Comparison of ENCODE assay signal across 28 mouse cellular contexts in genomic region chr2:70012941-70013340, GRCm38 (mm10). TPM values are rescaled to one million over a fixed set of nuclear protein-coding genes. Genes with fewer than 3 reads are reported as not detected.
A peak's percentile ranks its signal among the peaks of the same experiment; 100 is the strongest.
DNase-seq lines count a peak whose midpoint lies in the region; ATAC-seq and TF ChIP-seq lines count a peak whose summit lies in the region.
"Had no signal": no experiment of that assay in that cellular context is flagged by ENCODE, and none has a peak within 500 bp of the region (broad histone marks: within the 10 kb centered on the region; RNA-seq: fewer than 3 reads in every experiment).

No protein-coding gene starts in this region.

- no peak overlapping the region; the same call in 1 of the 2 replicates for H3K4me2 ChIP-seq in lung, embryonic 15.5 days
- no peak overlapping the region for H3K4me2 ChIP-seq in forebrain, embryonic 12.5 days
- H3K4me2 ChIP-seq in midbrain, embryonic 11.5 days, result no peak overlapping the region
- H3K4me2 ChIP-seq: embryonic facial prominence, embryonic 13.5 days; forebrain, embryonic 13.5 days; heart, embryonic 13.5 days; hindbrain, embryonic 12.5 days; hindbrain, embryonic 15.5 days had no signal

- no peak for TF ChIP-seq POLR2A in lung, adult 2 months (IDR thresholded peaks at IDR 0.05; ENCODE audit: borderline replicate concordance, extremely low read depth, low read depth, low read length)

- H3K27me3 ChIP-seq in lung, embryonic 15.5 days, result no peaks in the 10 kb centered on the region
- H3K27me3 ChIP-seq in forebrain, embryonic 12.5 days, result no peaks in the 10 kb centered on the region
- H3K27me3 ChIP-seq in midbrain, embryonic 11.5 days (ENCODE audit: control insufficient read depth, insufficient read depth, low read length), result no peaks in the 10 kb centered on the region
- H3K27me3 ChIP-seq: embryonic facial prominence, embryonic 13.5 days; forebrain, embryonic 13.5 days; heart, embryonic 13.5 days; hindbrain, embryonic 12.5 days; hindbrain, embryonic 15.5 days had no signal

- WGBS in lung, adult 2 months, result 76% methylated on average over 8 of the region's 8 CpGs
- 77% methylated on average over 8 of the region's 8 CpGs for whole genome bisulfite sequencing in lung, embryonic 15.5 days
- WGBS in forebrain, embryonic 12.5 days, result 95% methylated on average over 8 of the region's 8 CpGs
- 96% methylated on average over 8 of the region's 8 CpGs for WGBS in midbrain, embryonic 11.5 days

- ATAC-seq in lung, embryonic 15.5 days (ENCODE audit: borderline replicate concordance, extremely low read depth, low FRiP score, low TSS enrichment), result peak; percentile 92
- ATAC-seq in forebrain, embryonic 12.5 days (ENCODE audit: low FRiP score), result no peak
- ATAC-seq in midbrain, embryonic 11.5 days (ENCODE audit: low FRiP score), result no peak
- ATAC-seq: CD4-positive, CD25-positive, alpha-beta regulatory T cell, adult 4 months; forebrain, embryonic 13.5 days; forebrain, embryonic 16.5 days had no signal

- H3K4me3 ChIP-seq in lung, adult 2 months (replicated peaks; ENCODE audit: extremely low read depth, low read depth, low read length), result no peak overlapping the region
- no peak overlapping the region for H3K4me3 ChIP-seq in lung, embryonic 15.5 days
- H3K4me3 ChIP-seq in forebrain, embryonic 12.5 days (replicated peaks), result no peak overlapping the region
- H3K4me3 ChIP-seq in midbrain, embryonic 11.5 days (ENCODE audit: low read depth, low read length), result no peak overlapping the region
- H3K4me3 ChIP-seq: embryonic facial prominence, embryonic 10.5 days; embryonic facial prominence, embryonic 13.5 days; erythroblast, embryonic 14.5 days; forebrain, embryonic 13.5 days; gastrocnemius, adult 2 months; heart, embryonic 13.5 days; hindbrain, embryonic 12.5 days; hindbrain, embryonic 15.5 days had no signal

- H3K27ac ChIP-seq in lung, embryonic 15.5 days, result peak overlapping the region; percentile 80
- H3K27ac ChIP-seq in forebrain, embryonic 12.5 days, result no peak overlapping the region
- no peak overlapping the region for H3K27ac ChIP-seq in midbrain, embryonic 11.5 days (ENCODE audit: low read depth, low read length)
- H3K27ac ChIP-seq: embryonic facial prominence, embryonic 10.5 days; embryonic facial prominence, embryonic 13.5 days; forebrain, embryonic 13.5 days; gastrocnemius, adult 2 months; heart, embryonic 13.5 days; hindbrain, embryonic 12.5 days; hindbrain, embryonic 15.5 days had no signal

- peak; percentile 60 for DNase-seq in lung, adult 2 months
- DNase-seq in lung, postnatal 10 days, result peak; percentile 65
- DNase-seq in lung, postnatal 36 days, result peak; percentile 82
- no peak for DNase-seq in cerebellum, postnatal 10 days
- DNase-seq in ovary, postnatal 36 days (ENCODE audit: low spot score), result no peak
- no peak for DNase-seq in midbrain, embryonic 11.5 days (ENCODE audit: low spot score, missing footprints)
- DNase-seq: adrenal gland, adult 2 months; adrenal gland, postnatal 14 days; cerebellum, adult 11 months; cerebellum, adult 2 months; cerebellum, adult 9-11 months; cerebellum, postnatal 36 days; embryo, embryonic 11 days; gastrocnemius, adult 2 months; gastrocnemius, postnatal 14 days; heart, postnatal 14 days; heart, postnatal 4 days had no signal

- TF ChIP-seq CTCF in lung, adult 2 months (IDR thresholded peaks at IDR 0.05; ENCODE audit: insufficient read depth, low read length), result no peak

- no peak overlapping the region for H3K9ac ChIP-seq in lung, embryonic 15.5 days
- no peak overlapping the region for H3K9ac ChIP-seq in forebrain, embryonic 12.5 days
- H3K9ac ChIP-seq in midbrain, embryonic 11.5 days (ENCODE audit: low read length), result no peak overlapping the region
- H3K9ac ChIP-seq: embryonic facial prominence, embryonic 13.5 days; forebrain, embryonic 13.5 days; heart, embryonic 13.5 days; hindbrain, embryonic 12.5 days; hindbrain, embryonic 15.5 days had no signal

- peaks cover 17% of the 10 kb centered on the region for H3K36me3 ChIP-seq in lung, embryonic 15.5 days
- H3K36me3 ChIP-seq in forebrain, embryonic 12.5 days (replicated peaks), result peaks cover 26% of the 10 kb centered on the region
- peaks cover 3% of the 10 kb centered on the region for H3K36me3 ChIP-seq in midbrain, embryonic 11.5 days (ENCODE audit: control insufficient read depth, insufficient read depth, low read length)

- H3K9me3 ChIP-seq in lung, embryonic 15.5 days, result no peaks in the 10 kb centered on the region
- no peaks in the 10 kb centered on the region for H3K9me3 ChIP-seq in forebrain, embryonic 12.5 days
- H3K9me3 ChIP-seq in midbrain, embryonic 11.5 days (ENCODE audit: control insufficient read depth, low read length), result no peaks in the 10 kb centered on the region
- H3K9me3 ChIP-seq: embryonic facial prominence, embryonic 10.5 days; embryonic facial prominence, embryonic 13.5 days; forebrain, embryonic 13.5 days; heart, embryonic 13.5 days; hindbrain, embryonic 12.5 days; hindbrain, embryonic 15.5 days had no signal

- peaks cover 4% of the 10 kb centered on the region for H3K4me1 ChIP-seq in lung, adult 2 months (ENCODE audit: control insufficient read depth, insufficient read depth, low read length)
- H3K4me1 ChIP-seq in lung, embryonic 15.5 days, result peaks cover 3% of the 10 kb centered on the region; the same call in 1 of the 2 replicates
- H3K4me1 ChIP-seq in forebrain, embryonic 12.5 days, result no peaks in the 10 kb centered on the region
- no peaks in the 10 kb centered on the region for H3K4me1 ChIP-seq in midbrain, embryonic 11.5 days (ENCODE audit: control insufficient read depth, insufficient read depth, low read length)
- H3K4me1 ChIP-seq: embryonic facial prominence, embryonic 10.5 days; embryonic facial prominence, embryonic 13.5 days; forebrain, embryonic 13.5 days; hindbrain, embryonic 12.5 days; hindbrain, embryonic 15.5 days had no signal

RNA-seq across cellular contexts. Expression of gene Myo3b, which starts 26.0 kb away (rescaled TPM):
- 0.19 and 0.23 TPM in 2 replicates for polyA plus RNA-seq in lung, adult 2 months (2012; rRNA removed)
- polyA plus RNA-seq in lung, embryonic 15.5 days (2015; fragmentation: Nextera tagmentation; extraction: Ambion mirVana), result 0.28 and 0.46 TPM in 2 replicates
- 0.06 and 0.15 TPM in 2 replicates for polyA plus RNA-seq in forebrain, embryonic 12.5 days (2016; fragmentation: Nextera tagmentation; extraction: Ambion mirVana)
- polyA plus RNA-seq in midbrain, embryonic 11.5 days (2014; fragmentation: Nextera tagmentation; extraction: Ambion mirVana), result not detected in 2 replicates
- polyA plus RNA-seq: embryonic facial prominence, embryonic 13.5 days had no signal

Comparison
In these comparisons a context has a peak if more than half of its experiments do, and no peak if none do; other contexts are left out.
1. DNase-seq: peak in lung, adult 2 months (single experiment), lung, postnatal 10 days (single experiment) and lung, postnatal 36 days (single experiment); none in cerebellum, postnatal 10 days (0 of 2), ovary, postnatal 36 days (single experiment) and midbrain, embryonic 11.5 days (single experiment).